Comparison of ENCODE assay signal across 16 mouse cellular contexts in genomic region chr9:66360143-66360690, GRCm38 (mm10). TPM values are rescaled to one million over a fixed set of nuclear protein-coding genes. Genes with fewer than 3 reads are reported as not detected.
DNase-seq lines count a peak whose midpoint lies in the region; TF ChIP-seq lines count a peak whose summit lies in the region.
"Had no signal": no experiment of that assay in that cellular context is flagged by ENCODE, and none has a peak within 500 bp of the region (broad histone marks: within the 10 kb centered on the region; RNA-seq: fewer than 3 reads in every experiment).

No protein-coding gene starts in this region.

- TF ChIP-seq POLR2A in heart, adult 2 months (IDR thresholded peaks at IDR 0.05; ENCODE audit: insufficient read depth, low read depth, low read length), result no peak

- no peak overlapping the region for H3K9ac ChIP-seq in heart, adult 2 months (ENCODE audit: low read depth, low read length)
- H3K9ac ChIP-seq: embryonic facial prominence, embryonic 15.5 days; forebrain, embryonic 15.5 days; hindbrain, embryonic 12.5 days; limb, embryonic 13.5 days; midbrain, embryonic 15.5 days had no signal

- peak; percentile 20 to 26 for DNase-seq in cerebellum, postnatal 25 days
- no peak for DNase-seq in cerebellum, postnatal 14 days
- DNase-seq in heart, adult 2 months, result peak; percentile 35 to 39
- DNase-seq in heart, embryonic 10.5 days (ENCODE audit: low spot score), result no peak
- DNase-seq in layer of hippocampus, postnatal 36 days, result peak; percentile 10 to 17
- no peak for DNase-seq in layer of hippocampus, postnatal 14 days (ENCODE audit: low spot score in 2 of 2)
- DNase-seq in B cell, adult 2 months, result peak; percentile 12 to 23
- DNase-seq in urinary bladder, postnatal 10 days (ENCODE audit: low spot score), result no peak
- DNase-seq: gastrocnemius, postnatal 25 days; lung, postnatal 36 days; thymus, adult 18-20 months had no signal

- H3K27me3 ChIP-seq in heart, adult 2 months (ENCODE audit: control insufficient read depth, insufficient read depth, low read length), result no peaks in the 10 kb centered on the region
- no peaks in the 10 kb centered on the region for H3K27me3 ChIP-seq in heart, embryonic 10.5 days (ENCODE audit: insufficient read depth, poor library complexity, severe bottlenecking)
- H3K27me3 ChIP-seq: embryonic facial prominence, embryonic 15.5 days; forebrain, embryonic 15.5 days; hindbrain, embryonic 12.5 days; limb, embryonic 13.5 days; midbrain, embryonic 15.5 days had no signal

- peaks cover 12% of the 10 kb centered on the region for H3K36me3 ChIP-seq in heart, adult 2 months (ENCODE audit: control insufficient read depth, insufficient read depth, low read length)
- no peaks in the 10 kb centered on the region for H3K36me3 ChIP-seq in heart, embryonic 10.5 days
- H3K36me3 ChIP-seq: embryonic facial prominence, embryonic 15.5 days; forebrain, embryonic 15.5 days; hindbrain, embryonic 12.5 days; limb, embryonic 13.5 days; midbrain, embryonic 15.5 days had no signal

- H3K9me3 ChIP-seq in heart, embryonic 10.5 days, result no peaks in the 10 kb centered on the region
- H3K9me3 ChIP-seq: embryonic facial prominence, embryonic 15.5 days; forebrain, embryonic 15.5 days; hindbrain, embryonic 12.5 days; limb, embryonic 13.5 days; midbrain, embryonic 15.5 days had no signal

- peaks cover 1% of the 10 kb centered on the region; the same call in 1 of the 2 replicates for H3K79me2 ChIP-seq in heart, adult 2 months (replicated peaks; ENCODE audit: control insufficient read depth, insufficient read depth, low read length)

- TF ChIP-seq CTCF in heart, adult 2 months (IDR thresholded peaks at IDR 0.05), result no peak

- intact Hi-C loops in heart, adult 2 months (cut with DNase I), result no loop called here

- no peak overlapping the region for H3K27ac ChIP-seq in heart, adult 2 months
- H3K27ac ChIP-seq in heart, embryonic 10.5 days, result no peak overlapping the region
- H3K27ac ChIP-seq: embryonic facial prominence, embryonic 15.5 days; forebrain, embryonic 15.5 days; hindbrain, embryonic 12.5 days; limb, embryonic 13.5 days; midbrain, embryonic 15.5 days had no signal

- H3K4me1 ChIP-seq in heart, adult 2 months (ENCODE audit: control insufficient read depth, insufficient read depth, low read length), result peaks cover 3% of the 10 kb centered on the region
- H3K4me1 ChIP-seq in heart, embryonic 10.5 days, result peaks cover 9% of the 10 kb centered on the region
- H3K4me1 ChIP-seq: embryonic facial prominence, embryonic 15.5 days; hindbrain, embryonic 12.5 days; midbrain, embryonic 15.5 days had no signal

- H3K4me3 ChIP-seq in heart, adult 2 months, result no peak overlapping the region
- H3K4me3 ChIP-seq in heart, embryonic 10.5 days, result no peak overlapping the region
- H3K4me3 ChIP-seq: embryonic facial prominence, embryonic 15.5 days; forebrain, embryonic 15.5 days; hindbrain, embryonic 12.5 days; limb, embryonic 13.5 days; midbrain, embryonic 15.5 days had no signal

- TF ChIP-seq EP300 in heart, adult 2 months (IDR thresholded peaks at IDR 0.05; ENCODE audit: insufficient read depth, low read depth, low read length), result no peak

- 65% methylated on average over 14 of the region's 14 CpGs for WGBS in heart, adult 2 months
- WGBS in heart, embryonic 10.5 days, result 72% methylated on average over 14 of the region's 14 CpGs

RNA-seq across cellular contexts. Expression of gene Herc1, which starts 10.0 kb away (rescaled TPM):
- 10 to 100 TPM; 31.4 to 35.4 TPM for total RNA-seq in heart, adult 2 months (2021)
- polyA plus RNA-seq in heart, adult 2 months (2012; rRNA removed), result 11.0 and 18.7 TPM in 2 replicates
- 22.3 and 24.5 TPM in 2 replicates for polyA plus RNA-seq in heart, embryonic 10.5 days (2016; fragmentation: Nextera tagmentation; extraction: Ambion mirVana)
- total RNA-seq in layer of hippocampus, postnatal 36 days (2021), result 100 to 1,000 TPM; 106 to 113 TPM
- total RNA-seq in layer of hippocampus, postnatal 14 days (2021), result 100 to 1,000 TPM; 112 to 128 TPM

Comparison
In these comparisons a context has a peak if more than half of its experiments do, and no peak if none do; other contexts are left out.
1. DNase-seq: peak in cerebellum, postnatal 25 days (2 of 2), heart, adult 2 months (2 of 2), layer of hippocampus, postnatal 36 days (2 of 2) and B cell, adult 2 months (2 of 2); none in cerebellum, postnatal 14 days (0 of 2), heart, embryonic 10.5 days (single experiment), layer of hippocampus, postnatal 14 days (0 of 2) and urinary bladder, postnatal 10 days (single experiment).